Mouse (Mus musculus): ENCODE data around the gene Pno1.
"Not testable (repeated sequence)": the region's sequence is repeated elsewhere in the genome, so short reads cannot be mapped to it uniquely, and the experiment has no call there.

- TF ChIP-seq CTCF (IDR thresholded peaks at IDR 0.05; ENCODE audit: extremely low read depth, insufficient read depth, insufficient read length, insufficient replicate concordance); POLR2A (IDR thresholded peaks at IDR 0.05; ENCODE audit: low read depth, low read length): not testable (repeated sequence)
Measured at GRCm38 (mm10) chr11:17238598-17238997, 27.2 kb upstream of the Pno1 start.

All from spleen, adult 2 months (tissue).